Mouse (Mus musculus) left cerebral cortex, postnatal 10 days (tissue): ENCODE data around the gene Ltv1. TPM values are rescaled to one million over a fixed set of nuclear protein-coding genes. Genes with fewer than 3 reads are reported as not detected.

Experiments
- DNase-seq, 2 experiments: peaks; one replicate each; pipeline ENCODE4 v3.0.0; 2021 to 2022; ENCODE audit warnings: low spot score in 2 of 2, mixed read lengths in 1 of 2; ENCODE audit errors: extremely low spot score in 1 of 2
- intact Hi-C: fragments of 180-260 bp; cut with DNase I; formaldehyde crosslinking; loops from one replicate; pipeline ENCODE4 v1.15.1; 2025
- total RNA-seq, 2 experiments: library from RNA; stranded (reverse); gene quantifications; 2 replicates each; pipeline ENCODE4 v1.2.3; 2021

The Ltv1 gene
- total RNA-seq, 2 experiments from 2014 or later = 20.5 to 23.2 TPM

DNA sequence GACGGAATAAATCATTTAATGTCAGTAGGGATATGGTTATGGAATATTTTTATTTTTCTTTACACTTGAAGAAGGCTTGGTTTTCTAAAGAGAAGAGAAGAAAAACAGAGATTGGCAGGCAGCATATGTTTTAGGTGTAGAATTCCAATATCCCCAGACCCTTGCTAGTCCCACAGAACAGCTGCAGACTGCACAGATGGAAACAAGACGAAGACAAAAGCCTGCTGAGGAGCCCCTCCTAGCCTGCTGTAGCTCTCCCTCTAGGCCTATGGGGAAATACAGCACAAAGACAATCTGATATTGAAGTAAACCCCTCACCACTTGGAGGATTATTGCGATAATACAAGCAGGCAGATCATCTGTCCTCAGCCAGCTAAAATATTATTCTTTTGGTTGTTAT is 42.5 kb downstream of the Ltv1 start:
- no peak for DNase-seq
- intact Hi-C loops = no loop called here

DNA sequence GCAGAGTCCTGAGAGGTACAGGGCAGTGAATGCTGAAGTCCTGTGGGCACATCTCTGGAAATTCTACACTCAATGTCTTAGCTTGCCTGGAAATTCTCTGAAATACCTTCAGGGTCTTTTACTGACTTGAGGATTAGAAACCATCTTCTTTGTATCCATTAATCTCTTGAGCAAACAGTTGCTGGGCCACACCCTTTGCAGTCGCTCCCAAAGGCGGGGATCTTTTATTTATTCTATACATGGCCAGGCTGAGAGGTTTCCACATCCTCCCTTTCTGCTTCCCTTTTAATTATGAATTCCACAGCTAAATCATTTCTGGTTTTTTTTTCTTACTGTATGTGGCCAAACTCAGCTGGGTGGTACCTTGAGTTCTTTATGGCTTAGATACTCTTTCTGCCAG is 52.5 kb downstream of the Ltv1 start:
- no peak for DNase-seq
- intact Hi-C loops = no loop called here

DNA sequence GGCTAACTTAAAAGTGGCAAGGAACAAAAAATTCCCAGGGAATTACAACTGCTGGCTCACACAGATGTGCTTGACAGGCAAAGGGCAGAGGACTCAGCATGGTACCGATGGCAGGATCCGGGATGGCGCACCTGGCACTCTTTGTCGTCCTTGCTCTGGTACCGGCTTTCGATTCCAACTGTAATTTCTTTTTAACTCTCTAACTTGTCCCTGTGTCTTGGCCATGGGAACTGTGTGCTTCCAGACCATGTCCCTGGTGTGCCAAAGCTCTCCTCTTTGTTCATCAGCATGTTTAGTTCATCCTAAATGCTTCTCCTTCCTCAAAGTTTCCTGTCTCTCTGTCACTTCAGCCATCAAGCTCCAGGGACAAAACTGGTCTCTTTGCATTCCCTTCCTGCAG is 55.1 kb downstream of the Ltv1 start:
- intact Hi-C loops = no loop called here
- DNase-seq = no peak

DNA sequence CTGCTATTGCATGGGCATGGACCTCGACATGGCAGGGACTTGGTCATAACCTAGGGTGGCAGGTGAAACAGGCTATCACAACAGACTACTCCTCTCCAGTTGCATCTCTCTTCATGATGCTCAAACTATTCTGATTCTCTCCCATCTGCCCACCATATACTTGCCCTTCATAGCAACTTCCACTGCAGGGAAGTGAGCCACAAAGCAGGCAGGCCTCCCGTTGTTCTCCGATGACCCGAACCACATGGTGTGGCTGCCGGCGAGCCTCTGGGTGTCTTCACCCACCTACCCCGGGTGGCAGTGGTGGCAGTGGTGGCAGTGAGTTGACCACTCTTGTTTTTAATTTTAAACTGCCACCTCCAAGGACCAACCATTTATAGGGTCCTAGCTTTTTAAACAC is 57.2 kb downstream of the Ltv1 start:
- DNase-seq = no peak
- intact Hi-C loops = no loop called here

DNA sequence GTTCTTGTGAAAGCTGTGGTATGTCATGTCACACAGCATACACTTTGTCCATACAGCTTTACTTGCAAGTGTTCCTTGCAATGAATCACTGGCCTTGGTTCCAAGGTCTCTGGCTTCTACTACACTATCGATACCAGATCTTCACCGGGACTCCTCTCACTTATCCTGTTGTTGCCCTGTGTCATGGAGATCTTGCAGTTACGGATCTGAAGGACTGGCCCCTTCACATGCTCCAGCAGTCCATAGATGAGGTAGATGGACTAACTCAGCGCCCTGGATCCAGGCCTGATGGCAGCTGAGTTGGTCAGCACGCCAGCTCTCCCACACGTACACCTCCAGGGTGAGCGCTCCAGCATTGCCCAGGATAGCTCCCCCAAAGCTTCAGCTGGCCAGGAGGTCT is 57.7 kb downstream of the Ltv1 start:
- DNase-seq = no peak
- intact Hi-C loops = no loop called here

DNA sequence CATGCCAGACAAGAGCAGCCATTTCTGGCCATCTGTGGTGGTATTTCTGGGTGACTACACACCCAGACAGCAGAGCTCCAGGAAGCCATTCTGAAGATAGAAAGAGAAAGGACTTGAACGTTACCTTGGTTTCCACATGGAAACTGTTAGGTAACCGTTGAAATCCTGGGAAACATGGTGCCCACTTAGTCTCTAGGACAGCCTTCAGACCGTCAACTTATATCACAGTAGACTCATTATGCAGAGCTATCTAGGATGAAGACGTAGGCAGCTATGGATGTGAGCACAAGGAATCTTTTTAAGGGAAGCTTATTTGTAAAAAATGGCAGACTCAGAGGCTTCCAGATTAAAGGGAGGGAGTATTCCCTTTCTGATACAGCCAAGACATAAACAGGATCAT is 59.1 kb downstream of the Ltv1 start:
- intact Hi-C loops = no loop called here
- no peak for DNase-seq

Other genes with a start within 250 kb of the Ltv1 start
- 1 to 10 TPM in 1 of 2 experiments, under 1 TPM in 1; 0.32 to 1.2 TPM for gene Stx11, start 228.9 kb downstream of the Ltv1 start, total RNA-seq
- 1 to 10 TPM; 7.8 to 8.8 TPM for gene Sf3b5, start 187.8 kb downstream of the Ltv1 start, total RNA-seq
- 10 to 100 TPM; 17.4 to 22.9 TPM for gene Plagl1, start 132.7 kb downstream of the Ltv1 start, total RNA-seq
- gene Zc2hc1b, start 15.1 kb downstream of the Ltv1 start, total RNA-seq = not detected